Mouse (Mus musculus) cerebellum, adult 18-20 months (tissue): ENCODE data around the gene Tgfa.
A peak's percentile ranks its signal among the peaks of the same experiment; 100 is the strongest.

ENCODE experiments used
- DNase-seq, 2 experiments: peaks; one replicate each; pipeline ENCODE4 v3.0.0; 2021

The Tgfa gene

GRCm38 (mm10) chr6:86194941-86195932 is at the start of gene Tgfa:
Tgfa (plus strand) TSS chr6:86195223.
- DNase-seq, result peak; percentile 50 to 62

GRCm38 (mm10) chr6:86148518-86148917 is 46.5 kb upstream of the Tgfa start:
- DNase-seq, result no peak

GRCm38 (mm10) chr6:86149001-86149400 is 46.0 kb upstream of the Tgfa start:
- no peak for DNase-seq

- no peak for DNase-seq
These were observed 42.3 kb upstream of the Tgfa start for GRCm38 (mm10) chr6:86152676-86153075.

- no peak for DNase-seq
These were observed 41.5 kb upstream of the Tgfa start for GRCm38 (mm10) chr6:86153436-86153990.

- DNase-seq, result no peak
These were observed 41.0 kb upstream of the Tgfa start for GRCm38 (mm10) chr6:86154006-86154405.

- no peak for DNase-seq
These were observed 40.5 kb upstream of the Tgfa start for GRCm38 (mm10) chr6:86154481-86154880.

- no peak for DNase-seq
These were observed 37.5 kb upstream of the Tgfa start for GRCm38 (mm10) chr6:86157253-86158234.

- DNase-seq, result no peak
These were observed 34.1 kb upstream of the Tgfa start for GRCm38 (mm10) chr6:86160878-86161277.

GRCm38 (mm10) chr6:86161586-86161985 is 33.4 kb upstream of the Tgfa start:
- no peak for DNase-seq

GRCm38 (mm10) chr6:86164028-86164427 is 31.0 kb upstream of the Tgfa start:
- no peak for DNase-seq

- DNase-seq, result no peak
These were observed 28.6 kb upstream of the Tgfa start for GRCm38 (mm10) chr6:86166426-86166825.

- DNase-seq, result no peak
These were observed 27.2 kb upstream of the Tgfa start for GRCm38 (mm10) chr6:86167851-86168250.

- DNase-seq, result no peak
These were observed 25.9 kb upstream of the Tgfa start for GRCm38 (mm10) chr6:86169166-86169565.

GRCm38 (mm10) chr6:86176236-86176635 is 18.8 kb upstream of the Tgfa start:
- DNase-seq, result no peak

- DNase-seq, result no peak
These were observed 18.3 kb upstream of the Tgfa start for GRCm38 (mm10) chr6:86176721-86177120.

- DNase-seq, result no peak
These were observed 17.6 kb upstream of the Tgfa start for GRCm38 (mm10) chr6:86177331-86177982.

- no peak for DNase-seq
These were observed 14.4 kb upstream of the Tgfa start for GRCm38 (mm10) chr6:86180617-86181016.

- no peak for DNase-seq
These were observed 13.0 kb upstream of the Tgfa start for GRCm38 (mm10) chr6:86182016-86182415.

GRCm38 (mm10) chr6:86182626-86183025 is 12.4 kb upstream of the Tgfa start:
- DNase-seq, result no peak

GRCm38 (mm10) chr6:86186106-86186955 is 8.7 kb upstream of the Tgfa start:
- no peak for DNase-seq
